Mouse (Mus musculus) G1E-ER4 (cell line): ENCODE results near the gene Ralgps2. TPM values are rescaled to one million over a fixed set of nuclear protein-coding genes. Genes with fewer than 3 reads are reported as not detected.
A peak's percentile ranks its signal among the peaks of the same experiment; 100 is the strongest.

Experiments
- GATA1 ChIP-seq: IDR thresholded peaks from one replicate; pipeline ENCODE4 v1.8.0; 2012; ENCODE audit warnings: low read length, inconsistent platforms
- polyA plus RNA-seq: library from polyadenylated mRNA; stranded (reverse); fragments of >175 nt; gene quantifications from 2 replicates; pipeline ENCODE4 v1.2.3, GENCODE M21; 2012

Gene Ralgps2
- polyA plus RNA-seq = 20.3 and 26.5 TPM in 2 replicates

- no peak for TF ChIP-seq GATA1
Measured at GRCm38 (mm10) chr1:156939251-156940141, at the start of gene Ralgps2. TSS of gene Ralgps2 (minus strand) at chr1:156939626.

DNA sequence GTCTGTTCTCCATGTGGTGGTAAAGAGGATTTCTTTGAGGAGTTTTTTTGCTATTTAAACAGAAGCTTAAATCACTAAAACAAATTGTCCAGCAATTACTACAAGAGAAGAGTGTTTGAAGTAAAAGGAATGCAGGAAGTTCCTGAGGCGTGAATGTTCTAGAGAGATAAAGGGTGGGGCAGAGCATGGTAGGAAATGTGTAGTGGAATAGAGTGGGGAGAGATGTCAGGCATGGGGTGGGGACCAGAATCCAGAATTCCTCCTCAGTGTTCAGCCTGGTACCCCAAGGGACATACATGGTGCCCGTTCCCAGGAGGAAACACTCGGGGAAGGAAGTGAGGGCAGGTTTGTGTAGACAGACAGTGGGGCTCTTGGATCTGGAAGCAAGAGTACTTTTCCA is 48.1 kb upstream of the Ralgps2 start:
- no peak for TF ChIP-seq GATA1

GRCm38 (mm10) chr1:156986641-156987345 is 47.4 kb upstream of the Ralgps2 start:
- no peak for TF ChIP-seq GATA1

DNA sequence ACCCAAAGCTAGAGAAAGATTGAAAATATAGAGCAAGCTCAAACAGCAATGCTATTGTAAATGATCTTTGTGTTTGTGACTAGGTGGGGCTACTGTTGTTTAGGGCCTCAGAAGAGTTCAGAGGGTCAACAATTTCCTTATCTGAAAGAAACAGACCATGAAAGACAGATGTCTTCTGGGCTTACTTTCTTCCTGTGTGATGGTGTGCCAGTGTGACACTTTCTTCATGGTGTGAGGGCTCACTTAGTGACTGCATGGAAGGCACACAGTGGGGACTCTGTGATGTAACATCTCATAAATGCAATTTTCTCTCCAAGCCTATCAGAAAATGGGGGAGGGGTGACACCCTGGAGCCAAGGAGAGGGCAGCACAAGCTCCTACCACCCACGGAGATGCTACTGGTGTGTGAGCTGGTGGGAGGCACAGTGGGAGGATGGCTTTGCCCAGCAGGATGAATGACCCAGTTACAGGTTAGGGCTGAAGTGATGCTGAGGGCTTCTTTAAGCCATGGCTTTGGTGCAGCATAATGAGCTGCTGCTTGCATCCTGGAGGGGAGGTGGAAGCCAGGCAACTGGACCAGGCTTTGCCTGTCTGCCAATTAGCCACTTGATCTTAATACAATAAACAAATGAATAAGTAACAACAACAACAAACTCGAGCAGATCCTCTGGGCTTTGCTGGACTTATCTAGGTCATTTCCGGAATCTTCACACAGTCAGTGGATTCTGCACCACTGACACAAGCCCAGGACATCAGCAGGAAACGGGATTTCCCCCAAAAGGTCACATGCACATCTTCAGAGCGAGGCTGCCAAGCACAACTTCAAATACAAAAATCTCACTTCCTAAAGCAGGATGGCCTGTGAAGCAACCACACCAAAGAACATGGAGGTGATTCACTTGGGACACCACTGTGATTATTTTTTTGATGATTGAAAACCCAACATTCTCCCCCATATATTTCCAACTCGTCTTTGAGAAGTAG is 46.5 kb upstream of the Ralgps2 start:
- TF ChIP-seq GATA1 = no peak

DNA sequence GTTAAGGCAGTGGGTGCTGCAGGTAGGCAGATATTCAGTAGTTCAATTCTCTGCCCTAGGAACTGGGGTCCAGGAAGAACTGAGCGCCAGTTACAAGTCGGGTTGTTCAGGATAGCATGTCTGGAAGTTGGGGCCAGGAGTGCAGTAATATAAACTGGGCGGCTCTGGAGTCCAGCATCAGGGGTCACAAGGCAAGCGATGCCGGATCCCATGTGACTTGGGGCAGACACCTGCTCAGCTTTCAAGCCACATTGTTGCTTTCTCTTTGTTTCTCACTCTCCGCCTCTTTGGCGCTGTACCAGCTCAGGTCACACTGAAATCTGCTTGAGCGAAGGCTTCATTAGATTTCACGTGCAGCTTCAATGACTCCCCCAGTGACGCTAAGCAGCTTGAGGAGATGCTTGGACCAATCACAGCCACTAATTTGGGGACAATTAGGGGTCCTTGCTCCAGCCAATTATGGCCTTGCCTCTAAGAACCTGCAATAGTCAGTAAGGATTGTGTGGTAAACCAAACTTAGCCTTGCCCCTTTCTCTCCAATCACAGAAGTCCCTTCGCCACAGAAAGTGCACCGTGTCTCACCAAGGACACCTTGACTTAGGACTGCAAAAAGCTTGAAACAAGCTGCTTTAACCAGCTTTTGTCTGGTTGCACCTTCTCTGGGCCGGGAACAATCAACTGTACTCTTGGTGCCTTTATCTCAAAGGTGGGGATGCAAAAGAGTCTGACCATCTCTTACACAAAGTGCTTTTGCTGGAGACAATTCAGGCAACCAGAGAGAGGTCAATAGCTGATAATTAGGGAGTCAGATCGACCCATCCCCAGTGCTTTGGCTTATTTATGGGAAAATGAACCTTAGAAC is 43.8 kb upstream of the Ralgps2 start:
- TF ChIP-seq GATA1 = no peak

DNA sequence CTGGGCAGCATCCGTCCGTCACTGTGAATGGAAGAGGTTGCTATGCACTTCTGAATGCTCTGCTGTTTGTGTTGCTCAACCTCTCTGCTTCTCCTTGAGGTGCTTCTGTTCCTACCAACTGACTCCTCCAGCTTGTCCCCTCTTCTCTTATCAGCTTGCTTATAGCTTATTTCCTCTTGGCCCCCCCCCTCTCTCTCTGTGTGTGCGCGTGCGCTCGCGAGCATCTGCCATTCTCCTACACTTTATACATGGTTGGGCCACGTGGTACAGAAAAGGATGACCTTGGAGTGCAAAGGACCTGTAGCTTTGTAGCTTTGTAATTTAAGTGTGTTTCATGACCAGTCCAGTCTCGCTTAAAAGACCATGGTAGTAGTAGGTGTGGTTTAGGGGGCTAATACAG is 42.5 kb upstream of the Ralgps2 start:
- no peak for TF ChIP-seq GATA1

GRCm38 (mm10) chr1:156979722-156980121 is 40.3 kb upstream of the Ralgps2 start:
- TF ChIP-seq GATA1 = no peak

- no peak for TF ChIP-seq GATA1
Measured at GRCm38 (mm10) chr1:156978656-156979055, 39.2 kb upstream of the Ralgps2 start.

- peak; percentile 10 for TF ChIP-seq GATA1
Measured at GRCm38 (mm10) chr1:156973857-156974256, 34.4 kb upstream of the Ralgps2 start.

DNA sequence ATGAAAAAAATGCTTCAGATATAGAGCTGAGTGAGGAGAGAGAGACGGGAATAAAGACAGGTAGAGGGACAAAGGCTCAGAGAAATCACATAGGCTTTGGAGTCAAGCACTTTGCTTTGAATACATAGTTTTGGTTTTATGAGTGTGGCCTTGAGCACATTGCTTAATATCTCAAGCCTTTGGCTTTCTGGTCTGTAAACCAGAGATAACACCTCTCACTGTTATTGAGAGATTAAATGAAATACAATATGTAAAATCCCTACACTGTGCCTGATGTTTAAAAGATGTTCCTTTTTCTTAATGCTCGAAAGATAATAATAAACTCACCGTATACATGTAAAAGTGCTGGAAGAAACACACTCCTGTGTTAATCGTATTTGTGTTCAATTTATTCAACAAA is 33.0 kb upstream of the Ralgps2 start:
- peak; percentile 64 for TF ChIP-seq GATA1

GRCm38 (mm10) chr1:156971206-156971811 is 31.9 kb upstream of the Ralgps2 start:
- no peak for TF ChIP-seq GATA1

- TF ChIP-seq GATA1 = no peak
Measured at GRCm38 (mm10) chr1:156970641-156971040, 31.2 kb upstream of the Ralgps2 start.

DNA sequence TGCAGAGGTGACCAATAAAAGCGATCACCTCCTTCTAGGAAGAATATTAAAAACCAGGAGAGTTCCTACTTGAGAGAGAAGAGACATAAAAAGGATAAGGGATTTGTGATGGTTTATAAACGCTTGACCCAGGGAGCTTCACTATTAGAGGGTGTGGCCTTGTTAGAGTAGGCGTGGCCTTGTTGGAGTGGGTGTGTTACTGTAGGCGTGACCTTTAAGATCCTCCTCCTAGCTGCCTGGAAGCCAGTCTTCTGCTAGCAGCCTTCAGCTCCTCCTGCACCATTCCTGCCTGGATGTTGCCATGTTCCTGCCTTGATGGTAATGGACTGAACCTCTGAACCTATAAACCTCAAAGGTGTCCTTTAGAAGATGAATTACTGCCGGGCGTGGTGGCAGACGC is 28.7 kb upstream of the Ralgps2 start:
- TF ChIP-seq GATA1 = no peak

GRCm38 (mm10) chr1:156964586-156964932 is 25.1 kb upstream of the Ralgps2 start:
- no peak for TF ChIP-seq GATA1
